Mouse (Mus musculus) heart, embryonic 12.5 days (tissue): ENCODE measurements around the gene L3mbtl4. TPM values are rescaled to one million over a fixed set of nuclear protein-coding genes. Genes with fewer than 3 reads are reported as not detected.
A peak's percentile ranks its signal among the peaks of the same experiment; 100 is the strongest.

Experiments
- ATAC-seq: fragments of 200-750 bp; cut with Nextera tagmentation; 2 replicates; pipeline ENCODE4 v1.8.0; 2017; ENCODE audit warnings: moderate TSS enrichment, moderate library complexity; ENCODE audit not compliant: insufficient number of reproducible peaks, low FRiP score
- H3K27ac ChIP-seq: fragments of 300-500 bp; sonication (generic); 2 replicates; pipeline ENCODE4 v1.5.1; 2016; ENCODE audit warnings: mild to moderate bottlenecking, moderate library complexity; ENCODE audit not compliant: poor library complexity, severe bottlenecking
- H3K27me3 ChIP-seq: fragments of 300-500 bp; sonication (generic); replicated peaks from 2 replicates; pipeline ENCODE4 v1.6.1; 2016; ENCODE audit warnings: mild to moderate bottlenecking, moderate library complexity
- H3K36me3 ChIP-seq: fragments of 300-500 bp; sonication (generic); 2 replicates; pipeline ENCODE4 v1.6.1; 2016; ENCODE audit warnings: mild to moderate bottlenecking, moderate library complexity
- H3K4me1 ChIP-seq: fragments of 300-500 bp; sonication (generic); replicated peaks from 2 replicates; pipeline ENCODE4 v1.6.1; 2016; ENCODE audit warnings: mild to moderate bottlenecking
- H3K4me2 ChIP-seq: fragments of 300-500 bp; sonication (generic); 2 replicates; pipeline ENCODE4 v1.6.1; 2016; ENCODE audit warnings: mild to moderate bottlenecking, moderate library complexity
- H3K4me3 ChIP-seq: fragments of 300-500 bp; sonication (generic); 2 replicates; pipeline ENCODE4 v1.5.1; 2016; ENCODE audit warnings: mild to moderate bottlenecking
- H3K9ac ChIP-seq: fragments of 300-500 bp; sonication (generic); 2 replicates; pipeline ENCODE4 v1.6.1; 2016; ENCODE audit warnings: mild to moderate bottlenecking, moderate library complexity
- H3K9me3 ChIP-seq: fragments of 300-500 bp; sonication (generic); replicated peaks from 2 replicates; pipeline ENCODE4 v1.6.1; 2016; ENCODE audit warnings: mild to moderate bottlenecking, moderate library complexity
- WGBS: fragments of 180-500 bp; shearing (Covaris S2); methylation state at CpG from one replicate; pipeline ENCODE4 v1.1.7; 2016; 5-methylcytosine and 5-hydroxymethylcytosine counted together
- polyA plus RNA-seq: library from polyadenylated mRNA; unstranded; fragments of >200 nt; fragmentation: Nextera tagmentation; extraction: Ambion mirVana; gene quantifications from 2 replicates; pipeline ENCODE4 v1.2.1, GENCODE M21; 2016

L3mbtl4 gene
- 0.08 TPM in 1 of 2 replicates, not detected in the other for polyA plus RNA-seq

GRCm38 (mm10) chr17:68273527-68273926 is at the start of gene L3mbtl4:
Gene L3mbtl4 (plus strand): TSS chr17:68273797.
- Histone ChIP-seq H3K4me3 (peak within 1 kb of the TSS; percentile 44), H3K9me3 (no peaks in the 10 kb centered on the region), H3K9ac (peak within 1 kb of the TSS; percentile 39; the same call in 1 of the 2 replicates), H3K4me1 (peaks cover 9% of the 10 kb centered on the region; the same call in 1 of the 2 replicates), H3K27ac (no peak within 1 kb of the TSS), H3K27me3 (peaks cover 54% of the 10 kb centered on the region), H3K4me2 (peak within 1 kb of the TSS; percentile 87), H3K36me3 (no peaks in the 10 kb centered on the region)
- ATAC-seq: 0 out of 2 replicates have a peak, but pooled peaks have one; percentile 36
- 3% methylated on average over 29 of the region's 29 CpGs for WGBS

DNA sequence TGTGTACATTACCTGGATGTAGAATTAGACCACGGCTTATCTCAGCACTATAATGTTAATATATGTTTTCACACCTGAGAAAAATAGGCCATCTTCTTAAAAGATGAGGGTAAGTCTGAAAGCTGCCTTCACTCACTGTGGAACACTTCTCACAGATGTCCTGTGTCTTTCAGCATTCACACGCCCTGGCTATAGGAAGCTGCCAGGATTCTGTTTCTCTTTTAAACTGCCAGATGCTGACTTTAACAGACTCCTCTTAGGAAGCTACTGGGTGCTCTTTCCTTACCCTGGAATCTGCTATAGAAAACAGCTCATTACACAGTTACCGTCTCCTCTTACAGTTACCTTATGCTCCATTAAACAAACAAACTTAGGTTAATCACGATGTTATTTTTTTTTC is 43.1 kb upstream of the L3mbtl4 start:
- Histone ChIP-seq H3K27me3 (no peaks in the 10 kb centered on the region), H3K4me3 (no peak overlapping the region), H3K4me1 (no peaks in the 10 kb centered on the region), H3K9ac (no peak overlapping the region), H3K9me3 (no peaks in the 10 kb centered on the region), H3K4me2 (no peak overlapping the region), H3K36me3 (no peaks in the 10 kb centered on the region), H3K27ac (no peak overlapping the region)
- 70% methylated on average over 4 of the region's 4 CpGs for WGBS
- no peak for ATAC-seq

DNA sequence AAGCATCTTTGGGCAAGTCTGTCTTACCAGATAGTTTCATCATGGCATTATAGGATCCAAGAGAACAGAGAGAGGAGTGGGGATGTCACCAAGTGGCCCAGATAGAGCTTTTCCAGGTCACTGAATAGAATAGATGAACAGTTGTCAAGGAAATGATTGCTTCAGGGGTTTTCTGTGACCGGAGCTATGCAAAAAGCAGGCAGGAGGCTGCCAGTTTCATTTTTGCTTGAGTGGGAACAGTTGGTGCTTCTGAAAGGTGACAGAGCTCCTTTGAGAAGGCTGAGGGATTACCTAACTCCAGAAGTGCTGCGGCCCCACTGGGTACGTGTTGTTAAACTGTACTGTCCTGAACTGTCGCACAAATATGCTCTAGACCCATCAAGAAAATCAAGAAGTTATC is 38.2 kb upstream of the L3mbtl4 start:
- ATAC-seq: no peak
- Histone ChIP-seq H3K36me3 (no peaks in the 10 kb centered on the region), H3K4me3 (no peak overlapping the region), H3K9ac (no peak overlapping the region), H3K4me2 (no peak overlapping the region), H3K27me3 (no peaks in the 10 kb centered on the region), H3K9me3 (no peaks in the 10 kb centered on the region), H3K27ac (no peak overlapping the region), H3K4me1 (no peaks in the 10 kb centered on the region)
- WGBS: 88% methylated on average over 4 of the region's 4 CpGs

DNA sequence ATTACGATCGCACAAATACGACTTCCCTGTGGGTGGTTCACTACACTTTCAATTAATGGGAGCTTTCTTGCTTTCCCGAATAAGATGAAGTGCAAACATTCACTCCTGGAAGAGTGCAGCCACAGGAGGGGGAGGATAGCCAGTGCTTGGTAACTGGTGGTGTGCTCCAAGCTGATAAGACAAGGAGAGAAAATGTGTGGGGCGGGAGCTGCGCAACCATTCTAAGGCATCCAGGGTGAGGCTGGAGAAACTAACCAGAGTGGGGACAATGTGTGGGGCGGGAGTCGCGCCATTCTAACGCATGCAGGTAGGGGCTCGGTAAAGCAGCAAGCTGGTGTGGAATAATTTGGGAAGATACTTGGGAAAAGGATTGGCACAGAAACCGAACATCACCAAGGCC is 36.6 kb upstream of the L3mbtl4 start:
- no peaks in the 10 kb centered on the region for H3K9me3 ChIP-seq
- no peaks in the 10 kb centered on the region for H3K36me3 ChIP-seq
- H3K27ac ChIP-seq: no peak overlapping the region
- no peaks in the 10 kb centered on the region for H3K4me1 ChIP-seq
- H3K4me3 ChIP-seq: no peak overlapping the region
- no peaks in the 10 kb centered on the region for H3K27me3 ChIP-seq
- H3K9ac ChIP-seq: no peak overlapping the region
- no peak overlapping the region for H3K4me2 ChIP-seq
- peak; percentile 83 for ATAC-seq
- 70% methylated on average over 12 of the region's 12 CpGs for WGBS

DNA sequence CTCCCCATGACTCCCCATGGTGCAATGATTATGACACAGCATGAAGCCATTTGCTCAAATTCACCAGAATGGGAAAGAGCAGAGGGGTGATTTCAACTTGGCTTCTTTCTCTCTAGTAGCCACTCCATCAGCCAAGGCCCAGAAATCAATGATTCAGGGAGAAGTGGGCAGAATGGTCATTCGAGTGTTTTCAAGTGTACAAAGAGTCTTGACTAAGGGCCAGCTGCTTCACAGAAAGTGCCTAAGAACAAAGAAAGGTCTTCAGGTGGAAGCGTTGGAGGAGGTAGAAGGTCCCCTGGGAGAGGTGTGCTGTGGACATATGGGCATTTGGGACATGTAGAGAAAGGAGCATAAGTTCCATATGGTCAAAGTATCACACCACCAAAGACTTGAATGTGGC is 33.4 kb upstream of the L3mbtl4 start:
- Histone ChIP-seq H3K27ac (no peak overlapping the region), H3K27me3 (no peaks in the 10 kb centered on the region), H3K9ac (no peak overlapping the region), H3K4me3 (no peak overlapping the region), H3K4me2 (no peak overlapping the region), H3K4me1 (no peaks in the 10 kb centered on the region), H3K36me3 (no peaks in the 10 kb centered on the region), H3K9me3 (no peaks in the 10 kb centered on the region)
- WGBS: 81% methylated on average over 2 of the region's 2 CpGs
- ATAC-seq: no peak

GRCm38 (mm10) chr17:68264835-68265557 is 8.6 kb upstream of the L3mbtl4 start:
- WGBS: 79% methylated on average over 7 of the region's 7 CpGs
- no peaks in the 10 kb centered on the region for H3K36me3 ChIP-seq
- H3K4me1 ChIP-seq: no peaks in the 10 kb centered on the region
- no peak overlapping the region for H3K27ac ChIP-seq
- H3K9ac ChIP-seq: no peak overlapping the region
- H3K4me3 ChIP-seq: no peak overlapping the region
- no peak for ATAC-seq
- 0 out of 2 replicates have a peak, but pooled peaks cover 4% of the 10 kb centered on the region for H3K9me3 ChIP-seq
- no peak overlapping the region for H3K4me2 ChIP-seq
- H3K27me3 ChIP-seq: 0 out of 2 replicates have a peak, but pooled peaks cover 8% of the 10 kb centered on the region

DNA sequence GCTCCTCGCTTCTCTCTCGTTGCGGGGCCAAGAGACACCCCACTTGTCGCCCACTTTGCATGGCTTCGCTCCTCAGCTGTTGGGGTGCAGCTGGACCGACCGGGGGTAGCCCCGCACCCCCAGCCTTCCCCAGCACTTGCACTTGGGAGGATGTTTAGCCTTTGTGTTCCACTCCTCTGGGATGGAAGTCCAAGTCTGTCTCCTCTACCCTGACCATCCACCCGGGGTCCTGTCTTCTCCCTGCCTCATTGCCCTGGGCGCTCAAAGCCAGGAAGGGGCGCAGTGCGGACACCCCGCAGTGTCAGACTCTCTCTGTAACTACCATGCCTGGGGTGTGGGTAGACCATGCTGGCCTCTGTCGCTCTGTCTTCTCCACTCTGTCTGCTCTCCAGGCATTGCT is 357 bp downstream of the L3mbtl4 start:
- Histone ChIP-seq H3K27me3 (peaks cover 54% of the 10 kb centered on the region), H3K27ac (no peak overlapping the region), H3K4me2 (peak overlapping the region; percentile 87), H3K9me3 (no peaks in the 10 kb centered on the region), H3K4me3 (peak overlapping the region; percentile 44), H3K9ac (peak overlapping the region; percentile 39; the same call in 1 of the 2 replicates), H3K4me1 (peaks cover 9% of the 10 kb centered on the region; the same call in 1 of the 2 replicates), H3K36me3 (no peaks in the 10 kb centered on the region)
- ATAC-seq: peak; percentile 61; the same call in 1 of the 2 replicates
- WGBS: 16% methylated on average over 14 of the region's 14 CpGs

DNA sequence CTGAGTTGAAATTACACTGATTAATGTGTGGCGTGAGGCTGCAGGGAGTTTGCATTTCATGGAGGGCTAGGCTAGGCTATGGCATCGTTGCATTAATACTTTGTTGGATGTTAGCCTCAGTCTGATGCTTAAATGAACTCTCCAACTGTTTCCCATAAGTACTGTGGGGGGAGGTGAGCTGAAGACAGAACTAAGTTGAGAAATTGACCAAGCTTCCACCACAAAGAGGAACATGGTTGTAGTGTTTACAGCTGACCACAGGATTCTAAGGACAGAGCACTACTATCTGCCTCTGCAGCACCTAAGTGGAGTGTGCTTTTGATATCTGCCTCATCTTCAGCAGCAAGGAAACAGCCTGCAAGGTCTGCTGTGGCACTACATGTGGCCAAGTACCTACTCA is 1.5 kb downstream of the L3mbtl4 start:
- peaks cover 46% of the 10 kb centered on the region for H3K27me3 ChIP-seq
- no peaks in the 10 kb centered on the region for H3K9me3 ChIP-seq
- no peak overlapping the region for H3K27ac ChIP-seq
- ATAC-seq: no peak
- no peaks in the 10 kb centered on the region for H3K36me3 ChIP-seq
- no peak overlapping the region for H3K9ac ChIP-seq
- peaks cover 9% of the 10 kb centered on the region; the same call in 1 of the 2 replicates for H3K4me1 ChIP-seq
- H3K4me2 ChIP-seq: no peak overlapping the region
- no peak overlapping the region for H3K4me3 ChIP-seq
- 73% methylated on average over 2 of the region's 2 CpGs for WGBS

DNA sequence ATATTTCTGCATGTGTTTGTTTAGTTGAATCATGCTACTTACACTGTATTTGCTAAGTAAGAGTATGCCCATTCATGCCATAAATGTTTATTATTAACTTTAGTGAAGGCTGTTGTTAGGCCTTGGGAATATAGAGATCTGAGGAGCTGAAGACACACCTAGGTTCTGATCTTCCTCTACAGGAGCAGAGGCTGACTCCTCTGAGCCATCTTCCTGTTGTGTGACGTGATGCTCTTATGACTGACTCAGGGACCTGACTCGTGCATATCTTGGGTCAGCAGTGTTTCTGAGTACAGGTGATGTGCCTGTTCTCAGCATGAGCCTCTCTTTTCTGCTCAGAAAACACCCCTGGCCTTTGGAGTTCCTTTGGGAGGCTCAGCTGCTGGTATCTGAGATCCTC is 7.3 kb downstream of the L3mbtl4 start:
- H3K9ac ChIP-seq: no peak overlapping the region
- H3K4me1 ChIP-seq: no peaks in the 10 kb centered on the region
- peaks cover 9% of the 10 kb centered on the region; the same call in 1 of the 2 replicates for H3K27me3 ChIP-seq
- no peak overlapping the region for H3K4me3 ChIP-seq
- H3K9me3 ChIP-seq: no peaks in the 10 kb centered on the region
- no peak overlapping the region for H3K4me2 ChIP-seq
- ATAC-seq: no peak
- H3K27ac ChIP-seq: no peak overlapping the region
- WGBS: 80% methylated on average over 2 of the region's 2 CpGs
- H3K36me3 ChIP-seq: no peaks in the 10 kb centered on the region

DNA sequence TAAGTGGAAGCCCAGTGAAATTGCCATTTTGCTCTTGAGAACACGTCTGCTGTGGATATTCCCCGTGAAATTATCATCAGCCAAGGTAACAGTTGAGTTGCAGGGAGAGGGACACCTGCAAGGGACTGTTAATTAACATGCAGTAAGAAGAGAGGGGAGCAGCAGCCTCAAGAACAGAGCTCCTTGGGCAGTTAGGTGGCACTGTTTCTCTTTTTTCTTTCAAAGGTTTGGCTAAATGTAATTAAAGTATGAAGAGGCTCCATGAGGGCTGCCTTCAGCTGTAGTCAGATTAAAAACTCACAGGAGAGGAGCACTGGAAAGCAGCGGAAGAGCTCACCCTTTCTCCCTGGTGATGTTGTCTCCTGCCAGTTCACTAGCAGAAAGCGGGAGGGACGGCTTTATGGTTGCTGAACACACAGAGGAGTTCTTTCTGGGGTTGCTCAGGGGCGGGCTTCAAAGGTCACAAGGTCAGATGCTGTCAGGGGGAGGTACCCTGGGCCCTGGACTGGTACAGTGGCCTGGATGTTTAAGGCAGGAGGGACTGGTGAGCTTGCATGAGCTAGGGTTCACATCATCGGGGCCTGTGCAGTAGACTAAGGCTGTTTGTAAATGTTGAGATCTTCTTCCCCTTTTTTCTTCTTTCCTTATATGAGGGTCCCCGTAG is 11.7 kb downstream of the L3mbtl4 start:
- Histone ChIP-seq H3K9me3 (no peaks in the 10 kb centered on the region), H3K4me3 (no peak overlapping the region), H3K4me2 (no peak overlapping the region), H3K27me3 (no peaks in the 10 kb centered on the region), H3K36me3 (no peaks in the 10 kb centered on the region), H3K4me1 (no peaks in the 10 kb centered on the region), H3K9ac (no peak overlapping the region), H3K27ac (no peak overlapping the region)
- no peak for ATAC-seq
- 57% methylated on average over 8 of the region's 8 CpGs for WGBS

GRCm38 (mm10) chr17:68288094-68288493 is 14.5 kb downstream of the L3mbtl4 start:
- no peaks in the 10 kb centered on the region for H3K27me3 ChIP-seq
- H3K9ac ChIP-seq: no peak overlapping the region
- no peaks in the 10 kb centered on the region for H3K4me1 ChIP-seq
- ATAC-seq: no peak
- H3K36me3 ChIP-seq: no peaks in the 10 kb centered on the region
- no peaks in the 10 kb centered on the region for H3K9me3 ChIP-seq
- H3K4me3 ChIP-seq: no peak overlapping the region
- WGBS: 83% methylated on average over 4 of the region's 4 CpGs
- no peak overlapping the region for H3K4me2 ChIP-seq
- no peak overlapping the region for H3K27ac ChIP-seq
